Mouse (Mus musculus): ENCODE data around the gene Ank2. TPM values are rescaled to one million over a fixed set of nuclear protein-coding genes. Genes with fewer than 3 reads are reported as not detected.
A peak's percentile ranks its signal among the peaks of the same experiment; 100 is the strongest.

Ank2 gene
- polyA plus RNA-seq (2012; rRNA removed): 1.0 and 1.1 TPM in 2 replicates

GRCm38 (mm10) chr3:127498742-127499400 lies at the start of gene Ank2:
Ank2 (minus strand) TSS chr3:127499350.
- H3K27ac ChIP-seq (ENCODE audit: insufficient read depth, low read depth, low read length): no peak within 1 kb of the TSS
- H3K4me1 ChIP-seq (ENCODE audit: control insufficient read depth, insufficient read depth, insufficient read length, low read length): no peaks in the 10 kb centered on the region; the same call in 1 of the 2 replicates
- H3K36me3 ChIP-seq (ENCODE audit: control insufficient read depth, insufficient read depth, low read length): no peaks in the 10 kb centered on the region
- peaks cover 20% of the 10 kb centered on the region for H3K27me3 ChIP-seq (ENCODE audit: control insufficient read depth, insufficient read depth, low read length)
- TF ChIP-seq POLR2A (IDR thresholded peaks at IDR 0.05; ENCODE audit: low read depth, low read length): no peak
- no peak for TF ChIP-seq CTCF (IDR thresholded peaks at IDR 0.05; ENCODE audit: extremely low read depth, insufficient read length, insufficient replicate concordance, low read depth, low read length)
- under 1% methylated on average over 62 of the region's 62 CpGs for WGBS
- peak within 1 kb of the TSS; percentile 66 for H3K4me3 ChIP-seq (ENCODE audit: low read depth, low read length)

- 65% methylated on average over 5 of the region's 5 CpGs for WGBS
- TF ChIP-seq CTCF (IDR thresholded peaks at IDR 0.05; ENCODE audit: extremely low read depth, insufficient read length, insufficient replicate concordance, low read depth, low read length): peak; percentile 22; the same call in 1 of the 2 replicates
- no peak for TF ChIP-seq POLR2A (IDR thresholded peaks at IDR 0.05; ENCODE audit: low read depth, low read length)
Measured at GRCm38 (mm10) chr3:127547882-127548281, 48.7 kb upstream of the Ank2 start.

GRCm38 (mm10) chr3:127544610-127545121 lies 45.5 kb upstream of the Ank2 start:
- 60% methylated on average over 5 of the region's 5 CpGs for WGBS
- no peaks in the 10 kb centered on the region for H3K4me1 ChIP-seq (ENCODE audit: control insufficient read depth, insufficient read depth, insufficient read length, low read length)
- no peak overlapping the region for H3K27ac ChIP-seq (ENCODE audit: insufficient read depth, low read depth, low read length)
- no peak overlapping the region for H3K4me3 ChIP-seq (ENCODE audit: low read depth, low read length)
- TF ChIP-seq CTCF (IDR thresholded peaks at IDR 0.05; ENCODE audit: extremely low read depth, insufficient read length, insufficient replicate concordance, low read depth, low read length) (no peak), POLR2A (IDR thresholded peaks at IDR 0.05; ENCODE audit: low read depth, low read length) (no peak)
- no peaks in the 10 kb centered on the region for H3K27me3 ChIP-seq (ENCODE audit: control insufficient read depth, insufficient read depth, low read length)
- H3K36me3 ChIP-seq (ENCODE audit: control insufficient read depth, insufficient read depth, low read length): peaks cover 29% of the 10 kb centered on the region

More at GRCm38 (mm10) chr3:127547882-127548281, 48.7 kb upstream of the Ank2 start:
- Histone ChIP-seq H3K27ac (ENCODE audit: insufficient read depth, low read depth, low read length) (no peak overlapping the region), H3K4me1 (ENCODE audit: control insufficient read depth, insufficient read depth, insufficient read length, low read length) (no peaks in the 10 kb centered on the region), H3K4me3 (ENCODE audit: low read depth, low read length) (no peak overlapping the region), H3K36me3 (ENCODE audit: control insufficient read depth, insufficient read depth, low read length) (peaks cover 25% of the 10 kb centered on the region), H3K27me3 (ENCODE audit: control insufficient read depth, insufficient read depth, low read length) (no peaks in the 10 kb centered on the region)

DNA sequence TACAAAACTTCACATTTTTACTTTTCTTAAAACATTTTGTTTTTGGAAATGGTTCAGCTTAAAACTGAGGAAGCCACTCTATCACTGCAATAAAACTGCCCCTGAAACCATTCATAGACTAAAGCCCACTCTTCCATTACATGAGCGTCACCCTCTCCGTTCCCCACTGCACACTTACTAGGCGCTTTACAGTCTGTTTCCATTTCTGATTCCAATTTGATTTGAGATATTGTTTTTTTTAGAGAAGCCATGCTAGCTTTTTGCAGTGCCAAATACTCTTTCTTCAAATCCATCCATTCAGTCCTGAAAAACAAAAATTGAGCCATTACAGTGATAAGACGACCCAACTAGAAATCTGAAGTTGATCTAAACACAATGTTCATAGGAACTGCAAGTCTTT lies 44.8 kb upstream of the Ank2 start:
- H3K4me1 ChIP-seq (ENCODE audit: control insufficient read depth, insufficient read depth, insufficient read length, low read length): no peaks in the 10 kb centered on the region
- TF ChIP-seq CTCF (IDR thresholded peaks at IDR 0.05; ENCODE audit: extremely low read depth, insufficient read length, insufficient replicate concordance, low read depth, low read length) (no peak), POLR2A (IDR thresholded peaks at IDR 0.05; ENCODE audit: low read depth, low read length) (no peak)
- no peak overlapping the region for H3K4me3 ChIP-seq (ENCODE audit: low read depth, low read length)
- H3K36me3 ChIP-seq (ENCODE audit: control insufficient read depth, insufficient read depth, low read length): peaks cover 33% of the 10 kb centered on the region
- H3K27me3 ChIP-seq (ENCODE audit: control insufficient read depth, insufficient read depth, low read length): no peaks in the 10 kb centered on the region
- 92% methylated on average over 4 of the region's 4 CpGs for WGBS
- no peak overlapping the region for H3K27ac ChIP-seq (ENCODE audit: insufficient read depth, low read depth, low read length)

GRCm38 (mm10) chr3:127539193-127539592 lies 40.0 kb upstream of the Ank2 start:
- Histone ChIP-seq H3K4me1 (ENCODE audit: control insufficient read depth, insufficient read depth, insufficient read length, low read length) (no peaks in the 10 kb centered on the region), H3K36me3 (ENCODE audit: control insufficient read depth, insufficient read depth, low read length) (peaks cover 14% of the 10 kb centered on the region), H3K27me3 (ENCODE audit: control insufficient read depth, insufficient read depth, low read length) (no peaks in the 10 kb centered on the region), H3K27ac (ENCODE audit: insufficient read depth, low read depth, low read length) (no peak overlapping the region), H3K4me3 (ENCODE audit: low read depth, low read length) (no peak overlapping the region)
- 87% methylated on average over 6 of the region's 6 CpGs for WGBS
- TF ChIP-seq POLR2A (IDR thresholded peaks at IDR 0.05; ENCODE audit: low read depth, low read length) (no peak), CTCF (IDR thresholded peaks at IDR 0.05; ENCODE audit: extremely low read depth, insufficient read length, insufficient replicate concordance, low read depth, low read length) (no peak)

GRCm38 (mm10) chr3:127530293-127530692 lies 31.1 kb upstream of the Ank2 start:
- H3K27ac ChIP-seq (ENCODE audit: insufficient read depth, low read depth, low read length): peak overlapping the region; percentile 58
- no peaks in the 10 kb centered on the region; the same call in 1 of the 2 replicates for H3K27me3 ChIP-seq (ENCODE audit: control insufficient read depth, insufficient read depth, low read length)
- 10% methylated on average over 4 of the region's 4 CpGs for WGBS
- TF ChIP-seq POLR2A (IDR thresholded peaks at IDR 0.05; ENCODE audit: low read depth, low read length) (no peak), CTCF (IDR thresholded peaks at IDR 0.05; ENCODE audit: extremely low read depth, insufficient read length, insufficient replicate concordance, low read depth, low read length) (no peak)
- H3K4me1 ChIP-seq (ENCODE audit: control insufficient read depth, insufficient read depth, insufficient read length, low read length): peaks cover 4% of the 10 kb centered on the region; the same call in 1 of the 2 replicates
- no peak overlapping the region for H3K4me3 ChIP-seq (ENCODE audit: low read depth, low read length)
- H3K36me3 ChIP-seq (ENCODE audit: control insufficient read depth, insufficient read depth, low read length): no peaks in the 10 kb centered on the region

DNA sequence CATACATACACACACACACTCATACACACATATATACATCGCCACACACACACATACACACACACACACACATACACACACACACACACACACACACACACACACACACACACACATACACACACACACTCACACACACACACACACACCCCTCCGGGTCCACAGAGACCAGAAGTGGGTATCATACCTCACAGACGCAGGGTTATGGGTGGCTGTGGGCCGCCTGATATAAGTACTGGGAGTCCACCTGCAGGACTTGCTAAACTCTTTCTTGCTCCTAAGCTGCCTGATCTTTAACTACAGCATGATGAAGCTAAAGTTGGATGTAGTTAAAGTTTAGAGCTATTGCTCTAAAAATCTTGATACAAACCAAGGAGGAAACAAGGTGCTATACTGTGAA lies 30.7 kb upstream of the Ank2 start:
- no peak overlapping the region for H3K27ac ChIP-seq (ENCODE audit: insufficient read depth, low read depth, low read length)

More for the DNA sequence above, 30.7 kb upstream of the Ank2 start:
- Histone ChIP-seq H3K27me3 (ENCODE audit: control insufficient read depth, insufficient read depth, low read length) (no peaks in the 10 kb centered on the region; the same call in 1 of the 2 replicates), H3K36me3 (ENCODE audit: control insufficient read depth, insufficient read depth, low read length) (no peaks in the 10 kb centered on the region), H3K4me3 (ENCODE audit: low read depth, low read length) (no peak overlapping the region), H3K4me1 (ENCODE audit: control insufficient read depth, insufficient read depth, insufficient read length, low read length) (peaks cover 4% of the 10 kb centered on the region; the same call in 1 of the 2 replicates)
- TF ChIP-seq POLR2A (IDR thresholded peaks at IDR 0.05; ENCODE audit: low read depth, low read length) (no peak), CTCF (IDR thresholded peaks at IDR 0.05; ENCODE audit: extremely low read depth, insufficient read length, insufficient replicate concordance, low read depth, low read length) (no peak)
- 61% methylated on average over 4 of the region's 4 CpGs for WGBS

All from small intestine, adult 2 months (tissue).